Mouse (Mus musculus) kidney, postnatal 10 days (tissue): Measurements from ENCODE around the gene Cpt1b.
A peak's percentile ranks its signal among the peaks of the same experiment; 100 is the strongest.

ENCODE experiments used
- DNase-seq: peaks from one replicate; pipeline ENCODE4 v3.0.0; 2021; ENCODE audit warnings: mixed read lengths

The Cpt1b gene

DNA sequence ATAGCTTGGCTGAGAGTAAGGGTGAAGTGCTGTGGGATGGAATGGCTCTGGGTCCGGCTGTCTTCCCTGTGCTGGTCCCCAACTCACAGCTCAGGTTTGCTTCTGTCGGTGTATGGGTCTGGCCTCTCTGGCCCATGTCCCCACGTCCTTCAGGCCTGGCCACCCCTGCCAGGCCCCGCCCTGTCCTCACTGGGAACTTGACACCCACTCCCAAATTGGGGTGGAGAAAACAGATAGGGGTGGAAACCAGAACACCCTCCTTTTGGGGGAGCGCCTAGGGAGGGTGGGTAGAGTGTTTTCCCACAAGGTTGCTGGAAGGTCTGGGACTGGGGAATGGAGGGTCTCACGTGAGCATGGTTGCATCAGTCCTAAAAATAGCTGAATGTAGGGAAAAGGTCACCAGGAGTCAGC, at the start of gene Cpt1b:
Cpt1b (minus strand) TSS at position 153 of the 411 bp plus-strand sequence.
- peak; percentile 56 for DNase-seq

DNA sequence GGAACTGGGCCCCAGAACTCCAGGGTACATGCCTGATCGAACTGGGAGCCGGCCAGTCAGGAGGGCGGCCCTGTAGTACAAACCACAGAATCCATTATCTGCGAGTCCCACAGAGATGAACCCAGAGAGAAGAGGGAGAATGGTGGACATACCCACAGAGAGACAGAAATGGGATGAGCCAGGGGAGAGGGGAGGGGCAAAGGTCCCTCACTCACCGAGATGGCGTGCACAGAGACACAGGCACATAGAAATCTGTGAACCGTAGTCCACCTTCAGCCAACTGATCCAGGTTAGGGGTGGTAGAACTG, 49.6 kb upstream of the Cpt1b start:
- no peak for DNase-seq

DNA sequence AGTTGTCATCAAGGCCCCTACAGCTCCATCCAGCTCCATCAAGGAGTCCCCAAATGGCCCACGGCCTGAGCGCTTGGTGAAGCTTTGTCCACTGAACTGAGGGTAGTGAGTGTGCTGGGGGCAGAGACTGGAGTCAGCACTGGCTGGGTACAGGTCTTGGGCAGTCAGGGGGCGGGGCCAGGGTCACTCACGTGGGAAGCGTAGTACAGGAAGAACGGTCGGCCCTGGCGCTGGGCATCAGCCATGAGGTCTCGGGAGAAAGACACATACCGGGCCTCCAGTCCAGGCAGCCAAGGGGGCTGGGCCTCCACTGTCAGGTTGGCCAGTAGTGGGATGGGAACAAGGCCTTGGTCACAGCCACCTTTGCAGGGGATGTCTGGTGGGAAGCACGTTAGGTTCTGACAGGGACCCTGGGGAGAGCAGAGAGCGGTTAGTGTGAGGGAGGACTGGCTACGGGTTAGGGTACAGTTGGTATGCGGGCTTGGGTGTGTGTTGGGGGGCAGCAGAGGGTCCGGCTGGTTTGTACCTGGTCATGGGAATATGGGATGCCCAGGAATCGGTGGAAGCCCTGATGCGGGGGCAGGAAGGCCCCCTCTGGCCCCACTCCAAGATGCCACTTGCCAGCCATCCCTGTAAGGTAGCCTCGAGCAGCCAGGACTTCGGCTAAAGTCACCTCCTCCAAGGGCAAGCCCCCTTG, 49.1 kb upstream of the Cpt1b start:
- no peak for DNase-seq

DNA sequence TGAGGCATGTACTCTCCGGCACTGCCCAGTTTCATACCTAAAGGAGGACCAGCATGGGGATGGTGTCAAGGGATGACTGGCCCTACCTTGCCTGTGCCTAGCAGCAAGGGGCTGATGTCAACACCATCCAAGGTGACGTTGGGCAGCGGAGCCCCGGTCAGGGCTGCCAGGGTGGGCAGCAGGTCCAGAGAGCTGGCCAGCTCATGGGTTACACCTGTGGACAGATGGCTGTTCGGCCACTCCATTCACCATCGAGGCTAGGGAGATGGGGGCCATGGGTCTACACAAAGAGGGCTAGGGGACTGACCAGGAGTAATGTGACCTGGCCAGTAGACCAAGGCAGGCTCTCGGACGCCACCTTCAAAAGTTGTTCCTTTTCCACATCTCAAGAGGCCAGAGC, 48.3 kb upstream of the Cpt1b start:
- no peak for DNase-seq

DNA sequence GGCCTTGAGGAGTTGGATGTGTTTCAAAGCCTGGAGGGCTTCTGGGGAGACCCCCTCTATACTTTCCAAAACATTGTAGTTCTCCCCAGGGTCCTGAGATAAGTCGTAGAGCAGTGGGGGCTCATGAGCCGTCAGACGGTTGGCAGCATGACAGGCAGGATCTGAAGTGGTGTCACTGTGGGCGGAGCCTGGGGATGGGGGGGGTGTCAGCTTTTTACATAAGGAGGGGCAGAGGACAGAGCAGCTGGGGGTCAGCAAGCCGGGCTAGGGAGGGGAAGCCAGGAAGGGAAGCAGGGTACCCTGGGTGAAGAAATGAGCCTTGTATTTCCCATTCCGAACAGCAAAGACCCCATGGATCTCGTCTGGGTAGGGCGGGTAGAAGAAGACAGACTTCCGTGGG, 47.7 kb upstream of the Cpt1b start:
- no peak for DNase-seq

DNA sequence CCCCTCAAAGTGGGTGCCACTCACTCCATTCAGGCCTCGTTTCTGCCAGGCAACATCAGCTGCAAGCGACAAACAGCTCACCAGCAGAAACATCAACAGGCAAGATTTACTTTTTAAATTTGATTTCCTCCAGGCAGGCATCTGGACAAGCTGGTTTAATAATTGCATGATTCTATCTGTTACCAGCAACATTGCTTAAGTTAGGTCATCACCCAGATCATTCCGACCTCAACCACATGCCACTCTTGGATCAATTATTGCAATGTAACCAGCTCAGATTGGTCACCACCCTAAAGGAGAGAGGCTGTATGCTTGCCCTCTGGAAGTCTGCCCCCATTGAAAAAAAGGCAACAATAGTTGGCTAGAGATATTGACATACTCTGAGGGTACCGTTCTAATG, 45.8 kb upstream of the Cpt1b start:
- DNase-seq = no peak

DNA sequence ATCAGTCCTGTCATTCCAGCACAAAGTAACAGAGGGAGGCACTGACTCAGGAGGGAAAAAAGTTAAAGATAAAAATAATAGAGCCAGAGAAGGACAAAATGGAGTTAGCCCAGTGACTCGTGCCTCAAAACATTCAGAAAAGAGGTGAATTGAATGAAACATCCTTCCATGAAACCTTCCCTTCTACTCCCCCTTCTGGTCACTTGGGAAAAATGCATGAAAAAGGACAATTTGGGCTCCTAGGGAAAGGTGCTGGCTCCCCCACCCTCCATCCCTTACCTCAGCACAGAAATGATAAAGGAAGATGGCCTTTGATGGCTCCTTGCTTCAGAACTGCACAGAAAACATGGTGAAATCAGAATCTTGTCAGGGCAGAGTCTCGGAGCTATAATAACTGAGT, 42.9 kb upstream of the Cpt1b start:
- DNase-seq = no peak

DNA sequence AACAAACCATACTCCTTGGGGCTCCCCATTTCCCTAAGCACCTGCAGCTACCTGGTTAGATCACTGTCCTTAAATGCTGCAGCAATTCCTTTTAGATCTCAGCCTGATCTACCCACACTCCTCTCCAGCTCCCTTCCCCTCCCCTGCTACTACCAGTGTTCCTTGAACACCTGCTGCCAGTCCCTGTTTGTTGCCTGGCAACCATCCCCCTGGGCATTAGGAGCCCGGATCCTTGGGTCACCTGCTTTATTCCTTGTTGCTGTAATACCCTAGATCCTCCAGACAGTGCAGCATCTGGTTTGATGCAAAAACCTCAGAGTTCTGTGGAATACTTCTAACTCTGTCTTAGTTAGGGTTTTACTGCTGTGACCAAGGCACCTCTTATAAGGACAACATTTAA, 39.4 kb upstream of the Cpt1b start:
- DNase-seq = no peak

DNA sequence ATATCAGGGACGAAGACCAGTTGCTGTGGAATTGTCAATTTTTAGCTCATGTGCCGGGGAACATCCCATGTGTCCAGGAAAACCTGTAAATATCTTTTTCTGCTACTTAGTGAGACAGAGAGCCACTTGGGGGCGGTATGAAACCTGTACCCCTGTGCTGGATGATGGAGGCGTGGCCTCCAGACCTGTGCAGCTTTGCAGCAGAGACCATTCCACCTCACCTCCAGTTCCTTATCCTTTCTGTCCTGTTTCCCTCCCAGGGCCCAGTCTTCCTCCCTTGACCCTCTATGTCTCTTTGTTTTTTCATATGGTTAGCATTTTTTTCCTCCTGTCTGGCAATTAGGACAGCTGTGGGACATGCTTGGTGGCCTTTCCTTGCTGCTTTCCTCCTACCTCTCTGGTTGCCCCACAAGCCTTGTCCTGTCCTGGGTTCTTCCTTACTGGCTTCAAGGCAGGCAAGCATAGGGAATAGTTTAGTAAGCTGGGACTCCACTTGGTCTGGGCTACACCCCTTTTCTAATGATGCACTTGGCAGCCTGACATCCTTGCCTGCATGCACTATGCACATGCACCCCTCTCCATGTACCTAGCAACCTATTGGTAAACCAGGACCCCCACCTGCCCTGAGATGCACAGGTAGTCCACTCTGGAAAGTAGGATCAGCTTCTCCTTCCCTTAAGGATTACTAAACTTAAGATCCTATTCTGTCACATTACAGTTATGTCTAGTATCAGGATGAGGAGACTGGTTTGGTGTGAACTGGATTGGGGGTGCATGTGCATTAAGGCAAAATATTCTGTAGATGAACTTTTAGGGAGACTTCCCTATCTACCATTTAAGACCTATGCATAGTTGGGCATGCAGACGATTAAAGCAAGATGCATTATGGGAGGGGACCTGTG, 37.9 kb upstream of the Cpt1b start:
- DNase-seq = peak; percentile 53

DNA sequence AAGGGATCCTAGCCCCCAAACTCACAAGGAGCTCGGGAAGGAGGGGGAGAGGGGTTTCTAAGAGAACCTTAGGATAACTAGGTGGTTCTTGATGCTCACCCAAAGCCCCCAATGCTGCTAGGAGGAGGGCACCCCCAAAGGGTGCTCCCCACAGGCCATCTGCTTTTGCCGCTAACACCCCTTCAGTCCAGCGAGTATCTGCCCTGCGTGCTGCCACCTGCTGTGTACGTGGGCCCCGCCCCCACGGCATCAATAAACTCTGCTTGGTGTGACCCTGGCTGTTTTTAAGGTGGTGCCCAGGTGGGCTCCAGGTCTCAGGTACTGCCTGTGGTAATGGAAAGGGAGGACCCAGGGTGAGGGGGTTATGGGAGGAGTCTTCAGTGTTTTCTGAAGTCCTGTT, 36.5 kb upstream of the Cpt1b start:
- DNase-seq = no peak

DNA sequence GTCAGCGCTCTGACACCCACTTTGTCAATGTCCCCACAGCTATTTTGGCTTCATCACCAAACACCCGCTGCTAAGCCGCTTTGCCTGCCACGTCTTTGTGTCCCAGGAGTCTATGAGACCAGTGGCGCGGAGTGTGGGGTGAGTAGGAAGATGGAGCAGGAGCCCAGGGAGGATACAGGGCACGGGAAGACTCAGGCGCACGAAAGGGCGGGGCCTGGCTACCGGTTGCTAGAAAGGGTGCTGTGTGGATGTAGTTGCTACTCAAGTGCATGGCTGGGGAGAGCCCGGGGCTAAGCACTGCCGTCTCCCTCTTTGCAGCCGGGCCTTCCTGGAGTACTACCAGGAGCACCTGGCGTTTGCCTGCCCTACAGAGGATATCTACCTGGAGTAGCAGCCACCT, 35.7 kb upstream of the Cpt1b start:
- DNase-seq = no peak

DNA sequence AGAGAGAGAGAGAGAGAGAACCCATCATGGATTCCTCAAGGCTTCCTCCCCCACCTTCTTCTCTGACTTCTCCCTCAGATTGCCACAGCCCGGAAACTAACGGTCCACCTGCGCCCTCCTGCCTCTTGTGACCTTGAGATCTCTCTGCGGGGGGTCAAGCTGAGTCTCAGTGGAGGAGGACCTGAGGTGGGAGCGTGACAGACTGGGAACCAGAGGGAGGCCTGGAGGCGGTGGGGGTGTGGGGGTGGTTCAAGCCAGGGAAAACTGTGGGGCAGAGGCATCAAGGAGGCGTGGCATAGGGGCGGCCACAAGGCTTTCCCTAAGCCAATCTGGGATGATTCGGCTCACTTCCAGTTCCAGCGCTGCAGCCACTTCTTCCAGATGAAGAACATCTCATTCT, 34.6 kb upstream of the Cpt1b start:
- DNase-seq = no peak

DNA sequence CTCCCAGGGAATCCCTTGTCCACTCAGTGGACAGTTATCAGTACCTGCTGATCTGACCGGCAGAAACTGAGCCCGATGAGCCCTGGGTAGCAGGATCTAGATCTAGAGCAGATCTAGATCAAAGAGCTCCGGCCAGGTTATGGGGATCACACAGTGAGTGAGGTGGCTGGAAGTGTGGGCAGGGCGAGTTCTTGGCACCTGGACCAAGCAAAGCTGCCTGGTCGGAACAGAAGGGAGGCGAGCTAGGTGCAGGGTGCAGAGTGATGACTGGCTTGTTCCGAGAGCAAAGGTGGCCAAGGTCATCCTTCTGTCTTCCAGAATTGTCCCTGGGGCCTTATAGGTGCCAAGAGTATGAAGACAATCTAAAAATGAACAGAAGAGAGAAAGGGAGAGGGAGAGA, 34.2 kb upstream of the Cpt1b start:
- no peak for DNase-seq

DNA sequence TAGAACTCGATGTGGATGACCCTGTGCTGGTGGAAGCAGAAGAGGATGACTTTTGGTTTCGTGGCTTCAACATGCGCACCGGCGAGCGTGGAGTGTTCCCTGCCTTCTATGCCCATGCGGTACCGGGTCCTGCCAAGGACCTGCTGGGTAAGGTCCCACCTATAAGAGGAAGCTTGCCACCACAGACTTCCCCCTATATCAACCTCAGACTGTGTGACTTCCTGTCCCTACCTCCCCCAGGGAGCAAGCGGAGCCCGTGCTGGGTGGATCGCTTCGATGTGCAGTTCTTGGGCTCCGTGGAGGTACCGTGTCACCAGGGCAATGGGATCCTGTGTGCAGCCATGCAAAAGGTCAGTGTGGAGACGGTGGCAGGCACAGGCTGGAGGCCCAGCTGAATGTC, 33.3 kb upstream of the Cpt1b start:
- no peak for DNase-seq

DNA sequence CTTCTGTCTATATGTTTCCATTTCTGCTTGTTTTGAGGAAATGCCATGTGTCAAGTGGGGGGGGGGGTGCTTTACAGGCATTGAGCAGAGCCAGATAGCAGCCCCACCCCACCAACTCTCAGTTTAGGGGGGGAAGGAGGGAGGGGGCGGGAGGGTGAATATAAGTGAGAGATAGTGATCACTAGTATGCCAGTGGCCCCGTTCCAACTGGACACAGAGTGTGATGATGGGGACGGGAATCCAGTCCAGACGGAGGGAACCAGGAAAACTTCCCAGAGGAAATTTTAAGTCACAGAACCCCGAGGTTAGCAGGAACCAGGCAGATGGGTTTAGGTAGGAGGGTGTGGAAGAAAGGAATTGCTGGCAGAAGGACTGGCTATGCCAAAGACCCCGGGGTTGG, 30.0 kb upstream of the Cpt1b start:
- no peak for DNase-seq

DNA sequence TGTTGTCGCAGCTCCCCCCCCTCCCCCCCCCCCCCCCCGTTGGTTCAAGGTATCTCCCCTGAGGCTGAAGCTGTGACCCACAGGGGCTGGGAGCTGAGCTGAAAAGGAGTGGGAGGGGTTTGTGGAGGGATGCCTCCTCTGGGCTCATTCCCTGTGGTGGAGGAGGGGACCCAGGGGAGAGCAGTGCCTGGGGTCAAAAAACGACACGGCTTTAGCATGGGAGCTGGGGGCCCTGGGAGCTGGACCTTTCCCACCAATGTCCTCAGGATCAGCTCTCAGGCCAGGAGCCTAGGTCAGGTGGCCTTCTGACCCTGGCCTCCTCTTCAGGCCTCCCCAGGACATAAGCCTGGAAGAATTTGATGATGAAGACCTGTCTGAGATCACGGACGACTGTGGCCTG, 29.2 kb upstream of the Cpt1b start:
- no peak for DNase-seq

DNA sequence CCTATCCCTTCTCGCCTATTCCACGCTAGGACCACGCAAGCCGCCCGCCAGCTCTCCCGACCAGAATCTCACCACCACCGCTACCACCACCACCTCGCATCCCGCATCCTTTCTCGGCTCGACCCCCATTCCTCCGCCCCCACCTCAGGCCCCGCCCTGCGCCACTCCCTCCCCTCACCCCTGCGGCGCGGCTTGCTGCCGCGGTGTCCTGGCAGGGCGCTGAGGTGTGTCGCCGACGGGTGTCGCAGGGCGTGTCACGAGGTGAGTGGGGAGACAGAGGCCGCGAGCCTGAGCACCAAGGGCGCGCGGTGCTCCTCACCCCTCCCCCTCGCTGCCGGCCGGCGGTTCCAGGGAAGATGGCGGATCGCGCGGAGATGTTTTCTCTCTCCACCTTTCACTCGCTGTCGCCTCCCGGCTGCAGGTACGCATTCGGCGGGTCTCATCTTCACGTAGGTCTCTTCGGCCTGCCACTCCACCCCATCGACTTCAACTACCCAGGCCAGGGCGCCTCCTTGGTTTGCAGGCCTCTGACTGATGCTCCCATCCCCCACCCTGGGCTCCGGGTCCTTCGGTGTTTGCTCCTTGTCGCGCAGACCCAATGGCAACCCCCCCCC, 28.3 kb upstream of the Cpt1b start, which contains the start of gene Mapk8ip2:
Mapk8ip2 (plus strand) TSS at position 49 of the 614 bp plus-strand sequence.
- DNase-seq = no peak

DNA sequence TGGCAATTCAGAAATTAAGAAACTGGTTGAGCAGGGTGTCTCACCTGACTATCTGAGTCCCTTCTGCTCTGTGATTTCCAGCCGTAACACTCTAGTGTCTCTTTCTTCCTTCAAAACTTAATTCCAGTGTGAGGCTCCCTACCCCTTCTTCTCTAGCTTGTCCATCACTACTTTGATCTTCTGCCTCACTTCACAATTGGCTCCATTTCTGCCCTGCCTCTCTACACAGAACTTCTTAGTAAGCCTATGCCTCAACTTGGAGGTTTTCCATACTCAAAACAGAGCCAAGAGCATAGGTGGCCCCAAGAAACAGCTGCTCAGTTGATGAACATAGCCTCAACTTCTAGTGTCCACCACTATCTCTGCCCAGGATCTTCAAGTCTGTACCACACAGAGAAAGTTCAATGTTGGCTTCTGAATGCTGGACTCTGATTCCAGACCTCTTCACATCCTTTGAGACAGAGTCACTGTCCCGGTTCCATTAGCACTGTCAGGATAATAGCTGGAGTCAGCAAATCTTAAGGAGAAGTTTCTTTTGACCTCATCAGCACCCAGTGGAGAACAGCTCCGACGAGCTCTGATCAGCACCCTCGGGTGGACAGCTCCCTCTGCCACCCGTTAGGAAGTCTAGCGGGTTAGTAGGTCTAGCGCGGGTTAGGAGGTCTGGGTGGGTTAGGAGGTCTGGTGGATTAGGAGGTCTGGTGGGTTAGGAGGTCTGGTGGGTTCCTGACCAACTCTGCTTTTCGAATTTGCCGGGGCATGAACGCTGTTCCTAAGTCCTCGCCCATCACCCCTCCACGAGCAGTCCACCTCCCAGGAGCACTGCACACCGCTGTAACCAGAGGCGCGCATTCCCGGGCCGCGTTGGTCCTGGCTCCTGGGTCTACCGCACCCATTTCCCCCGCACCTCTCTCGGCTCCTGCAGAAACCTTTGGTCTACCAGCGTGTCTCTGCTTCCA, 27.5 kb upstream of the Cpt1b start:
- peak; percentile 89 for DNase-seq

DNA sequence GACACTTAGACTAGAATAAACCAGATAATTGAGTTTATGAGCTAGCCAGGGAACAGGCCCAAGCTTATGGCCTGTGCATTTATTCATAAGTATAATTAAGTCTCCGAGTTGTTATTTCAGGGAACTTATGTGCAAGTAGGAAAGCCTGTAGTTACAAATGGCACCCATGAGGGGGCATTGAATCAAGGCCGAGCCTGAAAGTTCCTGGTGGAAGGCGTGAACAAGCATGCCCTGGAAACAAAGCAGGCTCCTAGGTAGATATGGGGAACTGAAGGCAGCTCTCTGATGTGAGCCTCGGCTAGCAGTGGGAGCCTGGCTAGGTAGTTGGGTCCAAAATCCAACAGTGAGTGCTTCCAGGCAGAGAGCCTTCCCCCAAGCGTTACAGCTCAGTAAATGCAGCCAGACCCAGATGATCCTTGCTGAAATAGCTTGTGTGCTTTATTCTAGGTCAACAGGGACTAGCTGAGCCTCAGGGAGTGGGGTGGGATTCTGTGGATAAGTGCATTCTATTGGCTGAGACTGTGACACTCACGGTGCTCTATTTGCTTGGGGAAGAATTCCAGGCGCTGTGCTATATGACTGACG, 16.9 kb upstream of the Cpt1b start:
- no peak for DNase-seq

DNA sequence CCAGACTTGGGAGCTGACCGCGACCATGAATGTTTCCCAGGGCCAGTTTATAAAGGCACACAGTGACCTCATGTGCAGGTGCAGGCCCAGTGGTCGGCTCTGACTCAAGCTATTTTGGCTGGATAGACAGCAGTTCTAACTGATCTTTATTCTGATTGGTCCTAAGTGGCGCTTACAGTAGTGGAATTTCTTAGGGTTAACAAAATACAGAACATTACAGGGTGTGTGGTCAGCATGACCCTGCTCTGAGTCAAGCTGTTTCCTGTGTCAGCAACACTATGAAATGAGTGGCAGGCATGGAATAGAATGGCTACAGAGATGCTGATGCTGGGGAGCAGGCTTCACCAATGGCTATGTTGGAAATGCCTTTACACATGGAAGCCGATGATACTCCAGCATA, 10.2 kb upstream of the Cpt1b start:
- no peak for DNase-seq

DNA sequence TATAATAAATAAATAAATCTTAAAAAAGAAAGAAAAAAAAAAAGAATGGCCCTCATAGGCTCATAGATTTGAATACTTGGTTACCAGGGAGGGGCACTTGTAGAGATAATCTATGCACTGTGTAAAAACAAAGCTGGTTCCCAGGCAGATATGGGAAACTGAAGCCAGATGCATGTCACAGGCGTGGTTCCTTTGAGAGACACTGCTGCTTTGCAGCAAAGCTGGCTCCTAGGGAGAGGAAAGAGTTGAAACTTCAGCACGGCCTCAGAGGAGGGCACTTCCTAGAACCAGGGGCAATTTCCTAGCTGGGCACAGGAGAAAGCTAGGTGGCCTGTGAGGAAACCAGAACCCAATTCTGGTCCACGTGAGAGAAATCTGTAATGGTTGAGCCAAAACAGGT, 8.5 kb upstream of the Cpt1b start:
- DNase-seq = no peak

DNA sequence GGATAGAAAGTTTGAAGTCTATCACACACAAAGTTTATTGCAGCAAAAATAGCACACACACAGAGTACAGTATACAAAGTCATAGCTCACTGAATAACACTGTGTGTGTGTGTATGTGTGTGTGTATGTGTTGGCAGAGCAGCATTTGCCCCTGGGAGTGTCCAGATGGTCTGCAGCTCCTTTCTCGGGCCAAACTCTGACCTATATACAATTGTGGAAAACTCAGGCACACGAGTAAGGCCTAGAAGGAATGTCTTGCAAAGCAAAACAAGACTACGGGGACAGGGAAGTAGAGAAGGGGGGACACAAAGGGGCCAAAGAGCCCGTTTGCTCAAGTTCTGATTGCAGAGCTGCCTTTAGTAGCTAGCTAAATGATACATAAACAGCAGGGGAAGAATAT, 7.3 kb upstream of the Cpt1b start:
- no peak for DNase-seq

DNA sequence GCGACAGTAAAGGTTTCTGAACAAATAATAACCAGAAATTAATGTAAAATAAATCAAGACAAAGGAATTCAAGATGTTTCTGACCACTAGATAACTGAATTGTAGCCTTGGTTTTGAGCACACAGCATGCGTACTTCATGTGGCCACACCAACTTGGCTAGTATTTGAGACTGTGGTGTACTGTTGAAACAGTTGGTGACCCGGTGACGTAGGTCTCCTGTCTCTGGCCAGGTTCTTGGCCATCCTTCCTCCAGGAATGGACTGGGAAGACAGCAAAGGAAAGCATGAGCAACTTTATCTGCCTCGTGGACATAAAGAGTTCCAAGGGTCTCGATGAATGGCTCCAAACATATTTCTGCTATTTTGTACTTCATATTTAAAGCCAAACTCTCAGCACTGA, 6.1 kb upstream of the Cpt1b start:
- no peak for DNase-seq
